In the genomic region with DNA sequence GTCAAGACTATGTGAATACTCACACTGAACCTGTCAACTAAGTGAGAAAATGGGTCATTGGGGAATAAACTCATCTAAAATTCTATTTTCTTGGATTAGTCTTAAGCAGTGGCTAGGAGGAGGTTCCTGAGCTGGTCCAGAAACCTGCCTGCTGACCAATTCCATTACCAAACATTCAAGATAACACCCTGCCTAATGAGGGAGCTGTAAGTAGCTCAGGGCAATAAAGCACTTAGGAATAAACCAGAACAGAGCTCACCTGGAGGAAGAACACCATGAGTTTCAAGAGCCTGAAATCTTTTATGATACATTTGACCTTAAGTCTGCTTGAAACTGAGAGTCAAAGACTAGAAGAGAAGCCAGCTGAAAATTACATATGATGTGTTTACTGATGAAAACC, we compare ENCODE assay signal across 17 mouse cellular contexts.
"Had no signal": no experiment of that assay in that cellular context is flagged by ENCODE, and none has a peak within 500 bp of the region (broad histone marks: within the 10 kb centered on the region; RNA-seq: fewer than 3 reads in every experiment).

No protein-coding gene starts in this region.

- H3K4me2 ChIP-seq: lung, embryonic 15.5 days; midbrain, embryonic 11.5 days; midbrain, embryonic 13.5 days; midbrain, embryonic 15.5 days; neural tube, embryonic 12.5 days; stomach, embryonic 15.5 days had no signal

- H3K4me3 ChIP-seq: lung, embryonic 15.5 days; megakaryocyte, embryonic 14.5 days; midbrain, embryonic 13.5 days; midbrain, embryonic 15.5 days; neural tube, embryonic 12.5 days; stomach, embryonic 15.5 days had no signal

- DNase-seq: liver, postnatal 0 days; lung, adult 2 months; lung, postnatal 14 days; lung, postnatal 36 days; right cerebral cortex, postnatal 25 days; right cerebral cortex, postnatal 4 days; thymus, adult 18-20 months; thymus, postnatal 14 days; thymus, postnatal 36 days had no signal

- H3K9ac ChIP-seq: liver, postnatal 0 days; lung, embryonic 15.5 days; midbrain, embryonic 13.5 days; midbrain, embryonic 15.5 days; neural tube, embryonic 12.5 days; stomach, embryonic 15.5 days had no signal

- ATAC-seq: liver, postnatal 0 days; lung, postnatal 0 days; midbrain, embryonic 13.5 days; midbrain, embryonic 15.5 days had no signal

- H3K27me3 ChIP-seq: lung, embryonic 15.5 days; megakaryocyte, embryonic 14.5 days; midbrain, embryonic 13.5 days; midbrain, embryonic 15.5 days; neural tube, embryonic 12.5 days; stomach, embryonic 15.5 days had no signal

- H3K4me1 ChIP-seq: midbrain, embryonic 15.5 days had no signal

- H3K27ac ChIP-seq: lung, embryonic 15.5 days; midbrain, embryonic 13.5 days; midbrain, embryonic 15.5 days; neural tube, embryonic 12.5 days had no signal

- H3K9me3 ChIP-seq: lung, embryonic 15.5 days; megakaryocyte, embryonic 14.5 days; midbrain, embryonic 13.5 days; midbrain, embryonic 15.5 days; neural tube, embryonic 12.5 days; stomach, embryonic 15.5 days had no signal

- H3K36me3 ChIP-seq: lung, embryonic 15.5 days; midbrain, embryonic 15.5 days; stomach, embryonic 15.5 days had no signal
